Mouse (Mus musculus): ENCODE results near the gene Zbed5. TPM values are rescaled to one million over a fixed set of nuclear protein-coding genes. Genes with fewer than 3 reads are reported as not detected.
"Not testable (repeated sequence)": the region's sequence is repeated elsewhere in the genome, so short reads cannot be mapped to it uniquely, and the experiment has no call there.

Gene Zbed5
- polyA plus RNA-seq, 1 experiment from 2014 or later = 2.1 TPM

GRCm38 (mm10) chr5:129940281-129940680 lies 44.8 kb downstream of the Zbed5 start:
- ATAC-seq (replicated peaks; ENCODE audit: insufficient number of reproducible peaks, insufficient read depth, low FRiP score, low read depth) = no peak
- Histone ChIP-seq H3K9ac (no peak overlapping the region), H3K4me1 (replicated peaks) (peaks cover 6% of the 10 kb centered on the region), H3K9me3 (replicated peaks) (no peaks in the 10 kb centered on the region), H3K36me3 (no peaks in the 10 kb centered on the region), H3K27me3 (no peaks in the 10 kb centered on the region; the same call in 1 of the 2 replicates), H3K27ac (no peak overlapping the region), H3K4me3 (no peak overlapping the region), H3K4me2 (0 out of 2 replicates have a peak overlapping the region, but pooled peaks have one; percentile 67)
- 47% methylated on average over 2 of the region's 2 CpGs for WGBS

GRCm38 (mm10) chr5:129940736-129941494 lies 45.4 kb downstream of the Zbed5 start:
- WGBS = 4% methylated on average over 9 of the region's 9 CpGs
- Histone ChIP-seq H3K9me3 (replicated peaks) (no peaks in the 10 kb centered on the region), H3K27ac (peak overlapping the region; percentile 59), H3K4me3 (peak overlapping the region; percentile 75), H3K36me3 (no peaks in the 10 kb centered on the region), H3K9ac (peak overlapping the region; percentile 44; the same call in 1 of the 2 replicates), H3K4me1 (replicated peaks) (peaks cover 6% of the 10 kb centered on the region), H3K27me3 (no peaks in the 10 kb centered on the region; the same call in 1 of the 2 replicates), H3K4me2 (peak overlapping the region; percentile 67)
- ATAC-seq (replicated peaks; ENCODE audit: insufficient number of reproducible peaks, insufficient read depth, low FRiP score, low read depth) = no peak

GRCm38 (mm10) chr5:129941495-129942045 lies 46.0 kb downstream of the Zbed5 start, which contains the start of gene Vkorc1l1:
Gene Vkorc1l1 (plus strand): TSS chr5:129941970.
- WGBS = under 1% methylated on average over 56 of the region's 59 CpGs
- H3K4me1 ChIP-seq (replicated peaks) = peaks cover 6% of the 10 kb centered on the region
- no peaks in the 10 kb centered on the region for H3K9me3 ChIP-seq (replicated peaks)
- H3K36me3 ChIP-seq = no peaks in the 10 kb centered on the region
- H3K27me3 ChIP-seq = no peaks in the 10 kb centered on the region; the same call in 1 of the 2 replicates
- ATAC-seq (replicated peaks; ENCODE audit: insufficient number of reproducible peaks, insufficient read depth, low FRiP score, low read depth) = peak; percentile 97
- H3K9ac ChIP-seq = peak within 1 kb of the TSS; percentile 81
- peak within 1 kb of the TSS; percentile 76 for H3K4me2 ChIP-seq
- peak within 1 kb of the TSS; percentile 59 for H3K27ac ChIP-seq
- H3K4me3 ChIP-seq = peak within 1 kb of the TSS; percentile 75

GRCm38 (mm10) chr5:129942073-129942939 lies 46.8 kb downstream of the Zbed5 start:
- not testable (repeated sequence) for H3K4me1 ChIP-seq (replicated peaks); H3K9me3 ChIP-seq (replicated peaks); H3K27me3 ChIP-seq; H3K36me3 ChIP-seq
- H3K4me3 ChIP-seq = peak overlapping the region; percentile 75
- WGBS = under 1% methylated on average over 49 of the region's 82 CpGs
- H3K4me2 ChIP-seq = peak overlapping the region; percentile 76
- peak overlapping the region; percentile 52 for H3K27ac ChIP-seq
- H3K9ac ChIP-seq = peak overlapping the region; percentile 81
- peak; percentile 28 for ATAC-seq (replicated peaks; ENCODE audit: insufficient number of reproducible peaks, insufficient read depth, low FRiP score, low read depth)

GRCm38 (mm10) chr5:129943402-129943801 lies 47.9 kb downstream of the Zbed5 start:
- Histone ChIP-seq H3K27ac (no peak overlapping the region), H3K4me3 (0 out of 2 replicates have a peak overlapping the region, but pooled peaks have one; percentile 10), H3K36me3 (no peaks in the 10 kb centered on the region), H3K27me3 (no peaks in the 10 kb centered on the region; the same call in 1 of the 2 replicates), H3K9me3 (replicated peaks) (no peaks in the 10 kb centered on the region), H3K9ac (no peak overlapping the region), H3K4me1 (replicated peaks) (peaks cover 6% of the 10 kb centered on the region), H3K4me2 (peak overlapping the region; percentile 27; the same call in 1 of the 2 replicates)
- WGBS = 60% methylated on average over 1 of the region's 1 CpGs
- no peak for ATAC-seq (replicated peaks; ENCODE audit: insufficient number of reproducible peaks, insufficient read depth, low FRiP score, low read depth)

GRCm38 (mm10) chr5:129947528-129948033 lies 52.1 kb downstream of the Zbed5 start:
- no peak overlapping the region for H3K4me2 ChIP-seq
- H3K9me3 ChIP-seq (replicated peaks) = no peaks in the 10 kb centered on the region
- H3K4me3 ChIP-seq = no peak overlapping the region
- peaks cover 6% of the 10 kb centered on the region for H3K4me1 ChIP-seq (replicated peaks)
- H3K9ac ChIP-seq = no peak overlapping the region
- ATAC-seq (replicated peaks; ENCODE audit: insufficient number of reproducible peaks, insufficient read depth, low FRiP score, low read depth) = no peak
- H3K27ac ChIP-seq = no peak overlapping the region
- WGBS = 59% methylated on average over 2 of the region's 2 CpGs
- H3K36me3 ChIP-seq = no peaks in the 10 kb centered on the region
- no peaks in the 10 kb centered on the region for H3K27me3 ChIP-seq

GRCm38 (mm10) chr5:129952143-129952542 lies 56.6 kb downstream of the Zbed5 start:
- peaks cover 10% of the 10 kb centered on the region for H3K4me1 ChIP-seq (replicated peaks)
- H3K27me3 ChIP-seq = no peaks in the 10 kb centered on the region
- WGBS = 81% methylated on average over 4 of the region's 4 CpGs
- H3K27ac ChIP-seq = no peak overlapping the region
- no peak overlapping the region for H3K4me2 ChIP-seq
- H3K9ac ChIP-seq = no peak overlapping the region
- no peak overlapping the region for H3K4me3 ChIP-seq
- no peak for ATAC-seq (replicated peaks; ENCODE audit: insufficient number of reproducible peaks, insufficient read depth, low FRiP score, low read depth)
- H3K9me3 ChIP-seq (replicated peaks) = no peaks in the 10 kb centered on the region
- no peaks in the 10 kb centered on the region for H3K36me3 ChIP-seq

Other genes starting within 250 kb of the Zbed5 start
- 3.0 and 4.0 TPM in 2 replicates for gene Zfp11, start 225.6 kb upstream of the Zbed5 start, polyA plus RNA-seq (2015; fragmentation: Nextera tagmentation; extraction: Ambion mirVana)
- not detected in 2 replicates for gene Sept14, start 187.2 kb upstream of the Zbed5 start, polyA plus RNA-seq (2015; fragmentation: Nextera tagmentation; extraction: Ambion mirVana)
- 152 and 157 TPM in 2 replicates for gene Mrps17, start 180.2 kb upstream of the Zbed5 start, polyA plus RNA-seq (2015; fragmentation: Nextera tagmentation; extraction: Ambion mirVana)
- 299 and 399 TPM in 2 replicates for gene Nipsnap2, start 170.7 kb upstream of the Zbed5 start, polyA plus RNA-seq (2015; fragmentation: Nextera tagmentation; extraction: Ambion mirVana)
- gene Psph, start 108.3 kb upstream of the Zbed5 start, polyA plus RNA-seq (2015; fragmentation: Nextera tagmentation; extraction: Ambion mirVana) = 26.3 and 29.3 TPM in 2 replicates
- gene Sumf2, start 48.7 kb upstream of the Zbed5 start, polyA plus RNA-seq (2015; fragmentation: Nextera tagmentation; extraction: Ambion mirVana) = 20.8 and 26.2 TPM in 2 replicates
- gene Chchd2, start 8.3 kb upstream of the Zbed5 start, polyA plus RNA-seq (2015; fragmentation: Nextera tagmentation; extraction: Ambion mirVana) = 889 and 921 TPM in 2 replicates
- gene Phkg1, start 2.8 kb downstream of the Zbed5 start, polyA plus RNA-seq (2015; fragmentation: Nextera tagmentation; extraction: Ambion mirVana) = 2.3 and 2.5 TPM in 2 replicates
- 2.0 and 2.8 TPM in 2 replicates for gene Nupr1l, start 12.8 kb downstream of the Zbed5 start, polyA plus RNA-seq (2015; fragmentation: Nextera tagmentation; extraction: Ambion mirVana)
- 13.2 and 14.3 TPM in 2 replicates for gene Vkorc1l1, start 46.2 kb downstream of the Zbed5 start, polyA plus RNA-seq (2015; fragmentation: Nextera tagmentation; extraction: Ambion mirVana)
- 39.1 and 43.6 TPM in 2 replicates for gene Gusb, start 107.3 kb downstream of the Zbed5 start, polyA plus RNA-seq (2015; fragmentation: Nextera tagmentation; extraction: Ambion mirVana)
- gene Asl, start 133.5 kb downstream of the Zbed5 start, polyA plus RNA-seq (2015; fragmentation: Nextera tagmentation; extraction: Ambion mirVana) = 16.0 and 22.2 TPM in 2 replicates
- 20.6 and 26.8 TPM in 2 replicates for gene Crcp, start 133.6 kb downstream of the Zbed5 start, polyA plus RNA-seq (2015; fragmentation: Nextera tagmentation; extraction: Ambion mirVana)
- 27.2 and 33.2 TPM in 2 replicates for gene Tpst1, start 177.6 kb downstream of the Zbed5 start, polyA plus RNA-seq (2015; fragmentation: Nextera tagmentation; extraction: Ambion mirVana)
- gene Kctd7, start 249.1 kb downstream of the Zbed5 start, polyA plus RNA-seq (2015; fragmentation: Nextera tagmentation; extraction: Ambion mirVana) = 4.1 and 5.8 TPM in 2 replicates